Mouse (Mus musculus): ENCODE data around the gene Rdh9.

DNA sequence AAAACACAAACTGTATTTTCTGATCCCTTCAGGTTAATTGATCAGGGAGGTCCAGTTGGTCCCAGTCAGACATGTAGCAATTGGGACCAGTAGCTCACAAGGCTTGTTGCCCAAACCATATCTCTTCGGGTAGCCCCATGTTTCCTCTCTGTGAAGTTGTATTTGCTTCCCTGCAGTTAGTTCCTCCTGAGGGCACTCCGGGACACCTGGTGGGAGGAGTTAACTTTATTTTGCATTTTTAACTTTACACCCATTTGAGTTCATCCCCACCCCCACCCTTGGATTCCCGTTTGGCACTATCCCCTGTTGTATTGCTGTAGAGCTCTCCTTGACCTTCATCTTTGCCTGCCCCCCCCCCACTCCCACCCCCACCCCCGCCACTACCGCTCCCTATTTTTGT is 30.3 kb upstream of the Rdh9 start:
- TF ChIP-seq TBP (IDR thresholded peaks at IDR 0.05; ENCODE audit: low read depth, low read length) (no peak), CTCF (IDR thresholded peaks at IDR 0.05 in 2 of 3, conservative IDR thresholded peaks at IDR 0.05 in 1 of 3; ENCODE audit: control insufficient read depth in 1 of 3, insufficient read depth in 1 of 3, low read depth in 2 of 3, low read length in 3 of 3, poor library complexity in 1 of 3, severe bottlenecking in 1 of 3) (no peak)

All from MEL (cell line).